Comparison of ENCODE assay signal across 7 mouse cellular contexts in genomic region chr17:21707343-21707996, GRCm38 (mm10). TPM values are rescaled to one million over a fixed set of nuclear protein-coding genes. Genes with fewer than 3 reads are reported as not detected.
DNase-seq lines count a peak whose midpoint lies in the region; ATAC-seq lines count a peak whose summit lies in the region.

TSS of gene Zfp760 (plus strand) at chr17:21707741.

- H3K27me3 ChIP-seq in intestine, embryonic 15.5 days (replicated peaks): no peaks in the 10 kb centered on the region
- H3K27me3 ChIP-seq in midbrain, embryonic 10.5 days (ENCODE audit: low read depth, poor library complexity, severe bottlenecking): no peaks in the 10 kb centered on the region

- H3K4me2 ChIP-seq in intestine, embryonic 15.5 days (replicated peaks): peak within 1 kb of the TSS; percentile 66

- H3K9me3 ChIP-seq in intestine, embryonic 15.5 days: no peaks in the 10 kb centered on the region
- no peaks in the 10 kb centered on the region for H3K9me3 ChIP-seq in midbrain, embryonic 10.5 days (replicated peaks)

- 4% methylated on average over 26 of the region's 26 CpGs for WGBS in intestine, embryonic 15.5 days
- 5% methylated on average over 26 of the region's 26 CpGs for WGBS in midbrain, embryonic 10.5 days

- peak within 1 kb of the TSS; percentile 48 for H3K4me3 ChIP-seq in intestine, embryonic 15.5 days (replicated peaks)
- H3K4me3 ChIP-seq in midbrain, embryonic 10.5 days: peak within 1 kb of the TSS; percentile 70

- peak; percentile 99 for ATAC-seq in intestine, embryonic 15.5 days

- intact Hi-C loops in gastrocnemius, postnatal 36 days (cut with DNase I): no loop called here
- intact Hi-C loops in left cerebral cortex, postnatal 25 days (cut with DNase I): loop anchor here (2.0 kb wide), 1 partner anchor 25 kb away; no protein-coding TSS in a partner anchor

- peak within 1 kb of the TSS; percentile 53 for H3K9ac ChIP-seq in intestine, embryonic 15.5 days

- no peaks in the 10 kb centered on the region; the same call in 1 of the 2 replicates for H3K4me1 ChIP-seq in intestine, embryonic 15.5 days (replicated peaks)
- peaks cover 15% of the 10 kb centered on the region for H3K4me1 ChIP-seq in midbrain, embryonic 10.5 days

- no peaks in the 10 kb centered on the region for H3K36me3 ChIP-seq in intestine, embryonic 15.5 days
- H3K36me3 ChIP-seq in midbrain, embryonic 10.5 days: peaks cover 25% of the 10 kb centered on the region

- DNase-seq in adrenal gland, adult 2 months: peak; percentile 91
- peak; percentile 79 for DNase-seq in embryo, embryonic 11.5 days (ENCODE audit: low read depth, low spot score)
- DNase-seq in gastrocnemius, postnatal 36 days: peak; percentile 66 to 73
- DNase-seq in left cerebral cortex, postnatal 25 days (ENCODE audit: low spot score in 2 of 2): peak; percentile 78 to 92
- DNase-seq in midbrain, embryonic 10.5 days (ENCODE audit: low spot score): peak; percentile 87
- peak; percentile 64 for DNase-seq in right cerebral cortex, postnatal 4 days

- H3K27ac ChIP-seq in intestine, embryonic 15.5 days: peak within 1 kb of the TSS; percentile 86
- H3K27ac ChIP-seq in midbrain, embryonic 10.5 days (replicated peaks): peak within 1 kb of the TSS; percentile 93

RNA-seq across cellular contexts. Expression of gene Zfp760, which starts in this region (rescaled TPM):
- total RNA-seq in adrenal gland, adult 2 months (2021): 1 to 10 TPM; 4.5 to 5.9 TPM
- polyA plus RNA-seq in adrenal gland, adult 2 months (2012; rRNA removed): 0.09 and 0.12 TPM in 2 replicates
- under 1 TPM; 0.94 to 0.97 TPM for total RNA-seq in gastrocnemius, postnatal 36 days (2021)
- 7.7 and 8.6 TPM in 2 replicates for polyA plus RNA-seq in intestine, embryonic 15.5 days (2015; fragmentation: Nextera tagmentation; extraction: Ambion mirVana)
- 1 to 10 TPM; 8.1 to 8.7 TPM for total RNA-seq in left cerebral cortex, postnatal 25 days (2021)
- 18.6 and 20.7 TPM in 2 replicates for polyA plus RNA-seq in midbrain, embryonic 10.5 days (2016; fragmentation: Nextera tagmentation; extraction: Ambion mirVana)

Comparison
In these comparisons a context has a peak if more than half of its experiments do, and no peak if none do; other contexts are left out.
1. Peak in every context shown above with its lines: DNase-seq, ATAC-seq, H3K4me3 ChIP-seq and H3K27ac ChIP-seq.
2. Peak in DNase-seq in gastrocnemius, postnatal 36 days; RNA of the gene not detected or under 1 TPM.